Mouse (Mus musculus): ENCODE results near the gene Zfp507. TPM values are rescaled to one million over a fixed set of nuclear protein-coding genes. Genes with fewer than 3 reads are reported as not detected.

Zfp507 gene
- total RNA-seq, 4 experiments from 2014 or later: 30.6 to 36.9 (median 35.7) TPM

DNA sequence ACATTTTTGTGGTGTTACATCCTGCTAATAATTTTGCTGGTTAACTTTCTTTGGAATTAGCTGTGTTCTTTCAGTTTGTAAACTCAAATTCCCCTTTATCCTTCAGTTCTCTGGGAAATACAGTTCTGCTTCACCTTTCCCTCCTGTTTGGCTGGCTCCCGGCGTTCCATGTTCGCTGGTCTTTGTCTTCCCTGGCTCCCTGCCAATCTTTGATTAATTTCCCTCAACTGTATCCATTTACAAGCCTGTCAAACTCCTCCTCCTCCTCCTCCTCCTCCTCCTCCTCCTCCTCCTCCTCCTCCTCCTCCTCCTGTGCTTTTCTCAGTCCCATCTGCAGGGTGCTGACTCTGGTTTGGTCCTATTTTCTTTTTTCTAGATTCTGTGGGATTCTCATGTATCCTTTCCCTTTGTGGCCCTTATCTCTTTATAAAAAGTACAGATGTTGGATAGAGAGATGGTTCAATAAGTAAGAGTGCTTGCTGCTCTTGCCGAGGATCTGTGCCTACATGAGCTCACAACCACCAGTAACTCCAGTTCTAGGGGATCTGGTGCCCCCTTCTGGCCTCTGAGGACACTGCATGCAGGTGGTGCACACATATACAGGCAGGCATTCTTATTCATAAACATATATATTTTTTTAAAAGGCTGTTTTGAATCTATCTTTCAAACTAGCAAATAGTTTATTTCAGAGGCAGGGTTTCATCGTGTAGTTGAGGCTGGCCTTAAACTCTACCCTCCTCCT, 62.1 kb downstream of the Zfp507 start:
- peak in 1 of 2 experiments; percentile 35 for DNase-seq (ENCODE audit: low spot score in 2 of 2)

DNA sequence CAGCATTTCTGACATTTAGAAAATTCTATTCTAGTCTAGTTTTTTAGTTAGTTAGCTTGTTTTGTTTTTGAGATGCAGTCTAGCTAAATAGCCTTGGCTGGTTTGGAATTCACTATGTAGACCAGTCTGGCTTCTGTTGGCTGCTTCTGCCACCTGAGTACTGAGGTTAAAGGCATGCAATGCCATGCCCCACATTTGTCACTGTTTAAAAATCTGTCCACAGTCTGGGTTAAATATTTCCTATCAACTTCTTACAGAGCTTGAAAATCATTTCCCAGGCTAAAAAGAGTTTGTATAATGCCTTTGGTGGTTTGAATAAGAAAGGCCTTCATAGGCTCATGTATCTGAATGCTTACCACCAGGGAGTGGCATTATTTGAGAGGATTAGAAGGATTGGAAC, 63.9 kb downstream of the Zfp507 start:
- no peak for DNase-seq (ENCODE audit: low spot score in 2 of 2)

DNA sequence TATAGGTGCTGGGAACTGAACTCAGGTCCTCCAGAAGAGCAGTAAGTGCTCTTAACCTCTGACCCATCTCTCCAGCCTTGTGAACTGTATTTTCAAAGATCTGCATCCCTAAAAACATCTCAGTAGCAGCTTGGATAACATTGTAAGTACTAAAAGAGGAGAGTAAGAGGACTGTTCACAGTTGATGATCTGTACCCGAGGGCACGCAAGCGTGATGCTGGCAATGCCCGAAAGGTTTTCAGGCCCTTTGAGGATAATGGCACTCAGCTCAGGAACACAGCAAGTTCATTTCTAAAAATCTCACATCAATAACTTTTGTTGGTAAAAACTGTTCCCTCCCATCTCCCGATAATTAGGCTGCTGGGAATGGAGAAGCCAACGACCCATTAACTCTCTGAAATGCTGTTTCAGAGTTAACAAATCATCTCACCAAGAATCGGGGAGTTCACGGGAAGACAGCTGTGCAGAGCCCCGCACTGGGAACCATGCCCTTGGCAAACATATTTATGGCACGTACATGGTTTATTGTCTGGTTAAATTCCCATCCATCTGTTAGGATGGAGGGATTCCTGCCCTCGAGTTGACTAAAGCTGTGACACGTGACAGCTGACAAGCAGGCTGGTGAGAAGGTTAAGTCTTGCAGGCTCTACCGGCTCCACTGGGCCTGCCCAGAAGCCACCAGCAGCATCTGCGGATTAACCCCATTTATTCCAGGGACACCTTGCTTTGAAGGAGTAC, 69.3 kb downstream of the Zfp507 start:
- no peak for DNase-seq (ENCODE audit: low spot score in 2 of 2)

DNA sequence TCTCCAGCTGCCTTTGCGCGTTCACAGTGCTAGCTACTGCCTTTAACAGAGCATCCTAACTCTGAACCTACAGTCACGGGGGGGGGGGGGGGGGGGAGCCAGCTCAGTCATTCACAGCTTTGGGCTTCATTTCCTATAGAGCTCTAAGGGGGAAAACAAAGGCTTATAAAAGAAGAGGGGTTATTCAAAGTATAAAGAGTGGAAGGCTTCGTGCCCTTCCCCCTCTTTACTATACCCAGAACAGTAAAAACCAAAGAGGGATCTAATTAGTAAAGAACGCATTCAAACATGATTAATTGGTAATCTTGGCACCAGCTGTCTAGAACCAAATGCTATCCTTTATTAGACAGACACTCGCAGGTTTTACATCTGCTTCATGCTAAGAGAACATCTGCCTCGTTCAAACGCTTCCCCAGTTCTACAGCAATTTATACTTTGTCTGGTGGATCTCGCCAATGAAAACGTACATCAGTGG, 70.2 kb downstream of the Zfp507 start:
- DNase-seq (ENCODE audit: low spot score in 2 of 2): no peak

DNA sequence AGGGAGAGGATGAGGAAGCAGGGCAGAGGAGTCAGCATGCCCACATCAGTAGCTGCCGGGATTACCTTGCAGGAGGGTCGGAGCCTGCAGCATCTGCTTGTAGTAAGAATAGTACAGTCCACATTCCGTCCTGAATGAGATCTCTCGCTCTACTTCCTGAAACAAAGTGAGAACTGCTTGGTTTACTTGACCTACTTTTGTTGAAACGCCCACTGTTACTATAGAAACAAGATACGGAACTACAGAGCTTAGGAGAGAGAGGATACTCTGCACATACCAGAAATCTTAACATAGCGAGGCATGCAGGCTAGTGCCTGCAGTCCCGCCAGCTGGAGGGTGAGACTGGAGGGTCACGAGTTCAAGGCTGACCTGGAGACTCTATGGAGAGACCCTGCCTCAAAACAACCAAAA, 73.2 kb downstream of the Zfp507 start:
- peak in 1 of 2 experiments; percentile 46 for DNase-seq (ENCODE audit: low spot score in 2 of 2)

DNA sequence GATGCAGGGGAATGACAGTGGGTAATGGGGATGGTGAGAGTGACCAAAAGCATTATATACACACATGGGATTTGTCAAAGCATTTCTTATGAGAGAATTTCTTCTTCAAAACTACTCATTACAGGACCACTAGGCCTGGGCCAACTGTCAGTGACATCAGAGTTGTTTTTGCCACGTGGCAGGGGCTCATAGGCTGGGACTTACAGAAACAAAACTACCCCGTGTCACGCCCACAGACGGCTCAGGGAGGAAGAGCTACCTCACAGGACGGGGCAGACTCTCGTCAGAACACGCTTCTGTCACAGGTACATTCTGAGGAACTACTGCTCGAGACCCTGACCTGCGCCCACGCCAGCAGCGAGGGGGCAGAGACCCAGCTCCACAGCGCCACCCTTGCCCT, 74.4 kb downstream of the Zfp507 start:
- DNase-seq (ENCODE audit: low spot score in 2 of 2): no peak

DNA sequence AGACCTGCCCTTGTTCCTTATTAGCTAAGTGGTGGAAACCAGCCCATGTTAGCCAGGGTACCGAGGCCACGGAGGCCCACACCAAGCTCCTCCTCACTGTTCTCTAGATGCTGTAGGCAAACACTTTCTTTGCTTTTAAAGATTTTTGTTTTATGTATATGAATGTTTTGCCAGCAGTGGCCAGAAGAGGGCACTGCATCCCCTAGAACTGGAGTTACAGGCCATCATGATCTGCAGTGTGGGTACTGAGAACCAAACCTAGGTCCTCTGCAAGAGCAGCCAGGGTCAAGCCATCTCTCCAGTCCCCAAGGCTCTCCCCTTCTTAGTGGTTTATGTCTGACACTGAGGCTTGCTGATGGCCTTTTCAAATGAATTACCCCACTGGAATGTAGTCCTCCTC, 79.8 kb downstream of the Zfp507 start:
- DNase-seq (ENCODE audit: low spot score in 2 of 2): no peak

Other genes with a start within 250 kb of the Zfp507 start
- gene Nudt19, start 246.7 kb downstream of the Zfp507 start, total RNA-seq (2022): 10 to 100 TPM; 66.3 to 76.5 (median 70.4) TPM
- under 1 TPM; 0.34 to 0.53 (median 0.36) TPM for gene Rgs9bp, start 217.4 kb downstream of the Zfp507 start, total RNA-seq (2022)
- 10 to 100 TPM; 34.4 to 40.6 (median 39.1) TPM for gene Ankrd27, start 216.8 kb downstream of the Zfp507 start, total RNA-seq (2022)
- 10 to 100 TPM; 50.1 to 63.9 (median 55.4) TPM for gene Pdcd5, start 155.5 kb downstream of the Zfp507 start, total RNA-seq (2022)
- 10 to 100 TPM; 57.8 to 81.5 (median 72.2) TPM for gene Dpy19l3, start 48.5 kb downstream of the Zfp507 start, total RNA-seq (2022)

Data from left cerebral cortex, adult 8-10 months (tissue).